Mouse (Mus musculus) heart, adult 2 months (tissue): ENCODE data around the gene Clba1. TPM values are rescaled to one million over a fixed set of nuclear protein-coding genes. Genes with fewer than 3 reads are reported as not detected.
A peak's percentile ranks its signal among the peaks of the same experiment; 100 is the strongest.

ENCODE experiments used
- DNase-seq, 2 experiments: peaks; one replicate each; pipeline ENCODE4 v3.0.0; 2021
- H3K27ac ChIP-seq: fragments of 200-600 bp; 2 replicates; pipeline ENCODE4 v1.8.1; 2022
- H3K27me3 ChIP-seq: fragments of 200-500 bp; 2 replicates; pipeline ENCODE4 v1.6.1; 2012; ENCODE audit warnings: mild to moderate bottlenecking, low read length, inconsistent platforms, mixed read lengths; ENCODE audit not compliant: control insufficient read depth, insufficient read depth
- H3K36me3 ChIP-seq: fragments of 200-500 bp; 2 replicates; pipeline ENCODE4 v1.6.1; 2012; ENCODE audit warnings: low read length, inconsistent platforms; ENCODE audit not compliant: control insufficient read depth, insufficient read depth
- H3K4me1 ChIP-seq: fragments of 200-500 bp; 2 replicates; pipeline ENCODE4 v1.6.1; 2011; ENCODE audit warnings: low read length; ENCODE audit not compliant: control insufficient read depth, insufficient read depth
- H3K4me3 ChIP-seq: fragments of 200-600 bp; 2 replicates; pipeline ENCODE4 v1.8.1; 2022
- H3K79me2 ChIP-seq: fragments of 200-500 bp; replicated peaks from 2 replicates; pipeline ENCODE4 v1.6.1; 2012; ENCODE audit warnings: mild to moderate bottlenecking, inconsistent platforms, low read length, moderate library complexity, mixed read lengths; ENCODE audit not compliant: control insufficient read depth, insufficient read depth
- H3K9ac ChIP-seq: fragments of 200-500 bp; 2 replicates; pipeline ENCODE4 v1.6.1; 2012; ENCODE audit warnings: low read depth, mild to moderate bottlenecking, control low read depth, inconsistent platforms, low read length, mixed read lengths
- CTCF ChIP-seq: fragments of 200-600 bp; IDR thresholded peaks from 2 replicates; pipeline ENCODE4 v1.8.1; 2022; ENCODE audit warnings: antibody characterized with exemption, mild to moderate bottlenecking, moderate library complexity
- EP300 ChIP-seq: fragments of 200-500 bp; IDR thresholded peaks from 2 replicates; pipeline ENCODE4 v1.6.1; 2011; ENCODE audit warnings: low read depth, low read length, control low read depth; ENCODE audit not compliant: insufficient read depth
- POLR2A ChIP-seq: fragments of 200-500 bp; IDR thresholded peaks from 2 replicates; pipeline ENCODE4 v1.6.1; 2011; ENCODE audit warnings: mild to moderate bottlenecking, low read depth, low read length, control low read depth; ENCODE audit not compliant: insufficient read depth
- WGBS: fragments of 180-500 bp; shearing (Covaris S2); methylation state at CpG from one replicate; pipeline ENCODE4 v1.1.7; 2018; 5-methylcytosine and 5-hydroxymethylcytosine counted together
- intact Hi-C: fragments of 180-260 bp; cut with DNase I; formaldehyde crosslinking; loops from one replicate; pipeline ENCODE4 v1.15.1; 2025
- polyA plus RNA-seq: library from polyadenylated mRNA; depleted of rRNA; stranded (reverse); fragments of >200 nt; gene quantifications from 2 replicates; pipeline ENCODE4 v1.2.3, GENCODE M21; 2012
- total RNA-seq, 2 experiments: library from RNA; stranded (reverse); gene quantifications; 2 replicates each; pipeline ENCODE4 v1.2.3; 2021

Clba1 gene
- total and polyA plus RNA-seq, 3 experiments, result 1.7 to 3.1 (median 2.0) TPM

GRCm38 (mm10) chr12:112793601-112794355 lies 15.0 kb upstream of the Clba1 start:
- peaks cover 12% of the 10 kb centered on the region for H3K4me1 ChIP-seq
- peak; percentile 79 to 87 for DNase-seq
- H3K27ac ChIP-seq, result peak overlapping the region; percentile 57
- H3K36me3 ChIP-seq, result no peaks in the 10 kb centered on the region
- no peaks in the 10 kb centered on the region for H3K27me3 ChIP-seq
- H3K79me2 ChIP-seq, result no peaks in the 10 kb centered on the region
- intact Hi-C loops, result no loop called here
- peak overlapping the region; percentile 12; the same call in 1 of the 2 replicates for H3K4me3 ChIP-seq
- TF ChIP-seq EP300 (peak; percentile 81), CTCF (no peak), POLR2A (no peak)
- WGBS, result 62% methylated on average over 13 of the region's 13 CpGs
- H3K9ac ChIP-seq, result peak overlapping the region; percentile 22

- H3K79me2 ChIP-seq, result no peaks in the 10 kb centered on the region
- peak overlapping the region; percentile 14 for H3K9ac ChIP-seq
- 19% methylated on average over 7 of the region's 7 CpGs for WGBS
- DNase-seq, result no peak
- H3K4me3 ChIP-seq, result peak overlapping the region; percentile 12
- H3K36me3 ChIP-seq, result no peaks in the 10 kb centered on the region
- peaks cover 12% of the 10 kb centered on the region for H3K4me1 ChIP-seq
- intact Hi-C loops, result no loop called here
- TF ChIP-seq EP300, result no peak
- no peak for TF ChIP-seq CTCF
- TF ChIP-seq POLR2A, result no peak
- no peaks in the 10 kb centered on the region for H3K27me3 ChIP-seq
- peak overlapping the region; percentile 57 for H3K27ac ChIP-seq
These were observed 14.4 kb upstream of the Clba1 start for GRCm38 (mm10) chr12:112794356-112794816.

GRCm38 (mm10) chr12:112794998-112795397 lies 13.7 kb upstream of the Clba1 start:
- WGBS, result 79% methylated on average over 5 of the region's 5 CpGs
- H3K36me3 ChIP-seq, result no peaks in the 10 kb centered on the region
- peak overlapping the region; percentile 57 for H3K27ac ChIP-seq
- peak overlapping the region; percentile 23 for H3K4me3 ChIP-seq
- H3K79me2 ChIP-seq, result no peaks in the 10 kb centered on the region
- intact Hi-C loops, result no loop called here
- DNase-seq, result no peak
- no peaks in the 10 kb centered on the region for H3K27me3 ChIP-seq
- H3K4me1 ChIP-seq, result peaks cover 12% of the 10 kb centered on the region
- TF ChIP-seq EP300 (no peak), CTCF (no peak), POLR2A (no peak)
- peak overlapping the region; percentile 52 for H3K9ac ChIP-seq

- TF ChIP-seq EP300, result 0 out of 2 replicates have a peak, but pooled peaks have one; percentile 16
- TF ChIP-seq CTCF, result no peak
- peak; percentile 50 for TF ChIP-seq POLR2A
- Histone ChIP-seq H3K27ac (peak overlapping the region; percentile 57), H3K79me2 (no peaks in the 10 kb centered on the region), H3K9ac (peak overlapping the region; percentile 52), H3K4me1 (peaks cover 12% of the 10 kb centered on the region), H3K27me3 (no peaks in the 10 kb centered on the region), H3K4me3 (peak overlapping the region; percentile 23), H3K36me3 (no peaks in the 10 kb centered on the region)
- WGBS, result 37% methylated on average over 18 of the region's 18 CpGs
- DNase-seq, result peak; percentile 65 to 76
- intact Hi-C loops, result no loop called here
These were observed 13.2 kb upstream of the Clba1 start for GRCm38 (mm10) chr12:112795466-112796104.

- no peak for DNase-seq
- peak overlapping the region; percentile 26; the same call in 1 of the 2 replicates for H3K27ac ChIP-seq
- WGBS, result 57% methylated on average over 17 of the region's 17 CpGs
These were observed 11.9 kb upstream of the Clba1 start for GRCm38 (mm10) chr12:112796551-112797510.

More at GRCm38 (mm10) chr12:112796551-112797510, 11.9 kb upstream of the Clba1 start:
- Histone ChIP-seq H3K4me1 (peaks cover 11% of the 10 kb centered on the region), H3K4me3 (no peak overlapping the region), H3K9ac (no peak overlapping the region), H3K27me3 (no peaks in the 10 kb centered on the region), H3K79me2 (no peaks in the 10 kb centered on the region), H3K36me3 (no peaks in the 10 kb centered on the region)
- TF ChIP-seq CTCF, result no peak
- TF ChIP-seq POLR2A, result no peak
- no peak for TF ChIP-seq EP300
- intact Hi-C loops, result no loop called here
